Mouse (Mus musculus) limb, embryonic 14.5 days (tissue): ENCODE measurements around the gene Egfl7. TPM values are rescaled to one million over a fixed set of nuclear protein-coding genes. Genes with fewer than 3 reads are reported as not detected.

Experiments
- ATAC-seq: fragments of 200-750 bp; cut with Nextera tagmentation; 2 replicates; pipeline ENCODE4 v1.8.0; 2017; ENCODE audit warnings: low read depth, moderate number of reproducible peaks, moderate TSS enrichment; ENCODE audit not compliant: low FRiP score
- DNase-seq: peaks from one replicate; pipeline ENCODE4 v3.0.0-alpha.2; 2015; ENCODE audit warnings: low spot score
- H3K27ac ChIP-seq: fragments of 300-500 bp; sonication (generic); replicated peaks from 2 replicates; pipeline ENCODE4 v1.5.1; 2014; ENCODE audit warnings: low read depth, mild to moderate bottlenecking, low read length, moderate library complexity, mixed read lengths
- H3K27me3 ChIP-seq: fragments of 300-500 bp; sonication (generic); 2 replicates; pipeline ENCODE4 v1.6.1; 2014; ENCODE audit warnings: low read length, mixed read lengths; ENCODE audit not compliant: control insufficient read depth, insufficient read depth
- H3K36me3 ChIP-seq: fragments of 300-500 bp; sonication (generic); 2 replicates; pipeline ENCODE4 v1.6.1; 2014; ENCODE audit warnings: mild to moderate bottlenecking, low read length, moderate library complexity, mixed read lengths; ENCODE audit not compliant: control insufficient read depth, insufficient read depth
- H3K4me1 ChIP-seq: fragments of 300-500 bp; sonication (generic); 2 replicates; pipeline ENCODE4 v1.6.1; 2014; ENCODE audit warnings: antibody characterized with exemption, low read length, mixed read lengths; ENCODE audit not compliant: control insufficient read depth, insufficient read depth
- H3K4me2 ChIP-seq: fragments of 300-500 bp; sonication (generic); replicated peaks from 2 replicates; pipeline ENCODE4 v1.6.1; 2014; ENCODE audit warnings: low read depth, mild to moderate bottlenecking, low read length, moderate library complexity; ENCODE audit not compliant: severe bottlenecking
- H3K4me3 ChIP-seq: fragments of 300-500 bp; sonication (generic); replicated peaks from 2 replicates; pipeline ENCODE4 v1.5.1; 2014; ENCODE audit warnings: low read length
- H3K9ac ChIP-seq: fragments of 300-500 bp; sonication (generic); 2 replicates; pipeline ENCODE4 v1.6.1; 2014; ENCODE audit warnings: mild to moderate bottlenecking, low read depth, low read length, moderate library complexity; ENCODE audit not compliant: severe bottlenecking
- H3K9me3 ChIP-seq: fragments of 300-500 bp; sonication (generic); 2 replicates; pipeline ENCODE4 v1.6.1; 2016; ENCODE audit warnings: low read length; ENCODE audit not compliant: control insufficient read depth
- POLR2A ChIP-seq: fragments of 200-500 bp; IDR thresholded peaks from 2 replicates; pipeline ENCODE4 v1.8.0; 2012; ENCODE audit warnings: inconsistent platforms, mild to moderate bottlenecking, moderate library complexity, borderline replicate concordance; ENCODE audit not compliant: insufficient read depth, insufficient read length; ENCODE audit errors: extremely low read depth
- WGBS: fragments of 180-500 bp; shearing (Covaris S2); extraction: QIAGEN DNeasy Blood & Tissue Kit; methylation state at CpG from one replicate; pipeline ENCODE4 v1.1.7; 2014; 5-methylcytosine and 5-hydroxymethylcytosine counted together
- polyA plus RNA-seq, 2 experiments: library from polyadenylated mRNA; depleted of rRNA in 1 of 2; stranded (reverse) in 1 of 2; unstranded in 1 of 2; fragments of >200 nt; fragmentation: Nextera tagmentation in 1 of 2; extraction: Ambion mirVana in 1 of 2; gene quantifications; 2 replicates each; pipeline versions ENCODE4 v1.2.1 to v1.2.3; 2012 to 2014

Gene Egfl7
- polyA plus RNA-seq, 2 experiments = 108 to 262 TPM

DNA sequence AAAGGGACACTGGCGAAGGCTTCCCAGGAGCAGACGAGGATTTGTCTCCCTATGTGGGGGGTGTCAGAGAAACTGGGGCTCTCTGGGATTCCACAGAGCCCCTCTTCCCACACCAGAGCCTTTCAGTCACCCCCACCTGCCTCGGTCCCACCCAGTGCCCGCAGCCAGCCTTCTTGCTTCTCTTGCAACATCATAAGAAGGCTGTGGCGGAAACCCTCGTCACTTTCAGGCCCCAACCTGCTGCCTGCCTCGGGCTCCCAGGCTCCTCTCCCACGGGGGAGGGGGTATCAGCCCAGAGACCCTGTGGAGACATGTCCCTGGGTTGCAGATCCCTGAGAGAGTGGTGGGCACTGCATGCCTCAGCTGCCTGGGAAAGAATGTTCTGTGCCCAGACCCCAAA lies 28.4 kb upstream of the Egfl7 start:
- Histone ChIP-seq H3K36me3 (no peaks in the 10 kb centered on the region), H3K4me2 (no peak overlapping the region), H3K4me1 (0 out of 2 replicates have a peak, but pooled peaks cover 7% of the 10 kb centered on the region), H3K9me3 (no peaks in the 10 kb centered on the region), H3K27ac (no peak overlapping the region; the same call in 1 of the 2 replicates), H3K9ac (no peak overlapping the region), H3K4me3 (no peak overlapping the region), H3K27me3 (no peaks in the 10 kb centered on the region)
- DNase-seq = no peak
- no peak for ATAC-seq
- 61% methylated on average over 8 of the region's 8 CpGs for WGBS
- TF ChIP-seq POLR2A = no peak

GRCm38 (mm10) chr2:26552066-26552465 lies 27.7 kb upstream of the Egfl7 start:
- Histone ChIP-seq H3K4me2 (no peak overlapping the region), H3K4me3 (no peak overlapping the region), H3K9ac (no peak overlapping the region), H3K4me1 (0 out of 2 replicates have a peak, but pooled peaks cover 6% of the 10 kb centered on the region), H3K27ac (no peak overlapping the region), H3K36me3 (no peaks in the 10 kb centered on the region), H3K9me3 (no peaks in the 10 kb centered on the region), H3K27me3 (no peaks in the 10 kb centered on the region)
- no peak for DNase-seq
- whole genome bisulfite sequencing = 73% methylated on average over 2 of the region's 2 CpGs
- TF ChIP-seq POLR2A = no peak
- ATAC-seq = no peak

- ATAC-seq = no peak
- H3K9me3 ChIP-seq = no peaks in the 10 kb centered on the region
- 66% methylated on average over 9 of the region's 9 CpGs for WGBS
These were observed 25.9 kb upstream of the Egfl7 start for GRCm38 (mm10) chr2:26553904-26554303.

GRCm38 (mm10) chr2:26555076-26555475 lies 24.7 kb upstream of the Egfl7 start:
- no peaks in the 10 kb centered on the region for H3K9me3 ChIP-seq
- ATAC-seq = no peak
- DNase-seq = no peak
- H3K4me1 ChIP-seq = no peaks in the 10 kb centered on the region
- no peak for TF ChIP-seq POLR2A
- H3K27me3 ChIP-seq = no peaks in the 10 kb centered on the region
- H3K36me3 ChIP-seq = no peaks in the 10 kb centered on the region
- H3K27ac ChIP-seq = no peak overlapping the region
- no peak overlapping the region for H3K4me2 ChIP-seq
- no peak overlapping the region for H3K4me3 ChIP-seq
- WGBS = 83% methylated on average over 4 of the region's 4 CpGs
- H3K9ac ChIP-seq = no peak overlapping the region

More at GRCm38 (mm10) chr2:26553904-26554303, 25.9 kb upstream of the Egfl7 start:
- Histone ChIP-seq H3K9ac (no peak overlapping the region), H3K27ac (no peak overlapping the region), H3K4me2 (no peak overlapping the region), H3K27me3 (no peaks in the 10 kb centered on the region), H3K4me1 (no peaks in the 10 kb centered on the region), H3K36me3 (no peaks in the 10 kb centered on the region), H3K4me3 (no peak overlapping the region)
- TF ChIP-seq POLR2A = no peak
- DNase-seq = no peak

- ATAC-seq (no peak), DNase-seq (no peak)
- Histone ChIP-seq H3K36me3 (no peaks in the 10 kb centered on the region), H3K4me3 (no peak overlapping the region), H3K4me2 (no peak overlapping the region), H3K9ac (no peak overlapping the region), H3K9me3 (no peaks in the 10 kb centered on the region), H3K4me1 (no peaks in the 10 kb centered on the region), H3K27me3 (no peaks in the 10 kb centered on the region), H3K27ac (no peak overlapping the region)
- 45% methylated on average over 4 of the region's 4 CpGs for WGBS
- TF ChIP-seq POLR2A = no peak
These were observed 23.2 kb upstream of the Egfl7 start for GRCm38 (mm10) chr2:26556535-26556993.

DNA sequence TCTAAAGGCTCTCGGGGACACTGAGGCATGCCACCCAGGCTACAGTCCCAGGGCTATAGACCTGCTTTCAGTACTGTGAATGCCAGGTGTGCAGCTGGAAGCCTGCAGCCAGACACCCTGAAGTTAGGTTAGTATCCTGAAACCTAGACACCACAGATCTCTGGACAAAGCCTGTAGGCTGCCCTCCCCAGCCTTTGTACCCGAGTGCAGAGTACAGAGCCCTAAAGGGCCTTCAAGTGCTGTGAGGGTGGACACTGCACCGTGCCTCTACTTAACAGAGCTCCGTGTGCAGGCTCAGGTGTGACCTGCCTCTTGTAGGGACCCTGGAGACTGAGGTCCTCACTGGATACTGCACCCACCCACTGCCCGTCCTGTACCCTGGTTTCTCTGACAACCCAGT lies 19.3 kb upstream of the Egfl7 start:
- ATAC-seq (no peak), DNase-seq (no peak)
- H3K27ac ChIP-seq = no peak overlapping the region
- 78% methylated on average over 5 of the region's 5 CpGs for WGBS
- no peaks in the 10 kb centered on the region for H3K4me1 ChIP-seq
- H3K4me3 ChIP-seq = no peak overlapping the region
- H3K27me3 ChIP-seq = no peaks in the 10 kb centered on the region
- no peak overlapping the region for H3K9ac ChIP-seq
- H3K9me3 ChIP-seq = no peaks in the 10 kb centered on the region
- H3K36me3 ChIP-seq = no peaks in the 10 kb centered on the region
- no peak overlapping the region for H3K4me2 ChIP-seq
- TF ChIP-seq POLR2A = no peak
